Mouse (Mus musculus) E14TG2a.4 (cell line): ENCODE results near the gene Cdc42se1.
A peak's percentile ranks its signal among the peaks of the same experiment; 100 is the strongest.

Source experiments
- H3K27me3 ChIP-seq: 2 replicates; pipeline ENCODE4 v1.6.1; 2014; ENCODE audit warnings: low read length, control low read depth; ENCODE audit not compliant: insufficient read depth
- H3K36me3 ChIP-seq: 2 replicates; pipeline ENCODE4 v1.6.1; 2014; ENCODE audit warnings: low read length, control low read depth; ENCODE audit not compliant: insufficient read depth
- H3K4me1 ChIP-seq: replicated peaks from 2 replicates; pipeline ENCODE4 v1.6.1; 2014; ENCODE audit warnings: low read depth, low read length, control low read depth
- H3K4me3 ChIP-seq: replicated peaks from 2 replicates; pipeline ENCODE4 v1.5.1; 2014; ENCODE audit warnings: mild to moderate bottlenecking, low read length
- H3K9me3 ChIP-seq: 2 replicates; pipeline ENCODE4 v1.6.1; 2014; ENCODE audit warnings: low read length, control low read depth
- CTCF ChIP-seq: conservative IDR thresholded peaks from 2 replicates; pipeline ENCODE4 v1.5.1; 2014; ENCODE audit warnings: low read length
- NANOG ChIP-seq: IDR thresholded peaks from 2 replicates; pipeline ENCODE4 v1.6.1; 2014; ENCODE audit warnings: borderline replicate concordance, low read length, mixed read lengths
- POU5F1 ChIP-seq: IDR thresholded peaks from 2 replicates; pipeline ENCODE4 v1.6.1; 2014; ENCODE audit warnings: low read length, borderline replicate concordance

Gene Cdc42se1

GRCm38 (mm10) chr3:95261975-95262374 is 33.4 kb downstream of the Cdc42se1 start:
- no peaks in the 10 kb centered on the region for H3K9me3 ChIP-seq
- H3K36me3 ChIP-seq, result peaks cover 99% of the 10 kb centered on the region
- H3K4me1 ChIP-seq, result peaks cover 53% of the 10 kb centered on the region
- no peaks in the 10 kb centered on the region for H3K27me3 ChIP-seq
- no peak overlapping the region for H3K4me3 ChIP-seq
- TF ChIP-seq POU5F1 (no peak), CTCF (no peak), NANOG (no peak)

DNA sequence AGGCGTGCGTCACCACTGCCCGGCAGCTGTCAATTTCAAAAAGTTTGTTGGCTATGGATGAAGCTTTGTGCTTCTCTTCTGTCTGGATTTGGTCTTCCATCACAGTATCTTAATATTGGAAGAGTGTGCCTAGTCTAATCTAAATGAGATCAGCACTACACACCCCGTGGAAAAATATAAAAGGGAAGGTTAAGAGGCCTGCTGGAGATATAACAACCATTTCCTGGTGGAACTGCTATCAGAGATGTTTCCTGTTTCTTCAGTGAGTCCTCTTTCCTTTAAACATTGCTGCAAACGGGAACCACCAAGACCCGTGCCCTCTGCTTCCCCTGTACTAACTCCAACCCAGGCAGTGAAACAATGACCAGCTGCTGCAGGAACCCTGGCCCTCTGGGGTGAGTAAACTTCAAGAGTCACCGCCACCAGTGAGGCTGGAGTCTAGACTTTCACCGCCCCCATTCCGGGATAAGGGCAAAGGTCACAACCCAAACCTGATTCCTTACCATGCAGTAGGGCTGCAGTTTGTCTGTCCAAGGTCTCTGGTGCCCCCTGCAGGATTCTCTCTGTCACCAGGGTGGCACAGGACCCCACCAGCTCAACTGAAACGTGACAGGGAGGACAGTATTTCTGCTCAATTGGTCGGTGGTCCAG is 34.7 kb downstream of the Cdc42se1 start:
- Histone ChIP-seq H3K9me3 (no peaks in the 10 kb centered on the region), H3K36me3 (peaks cover 99% of the 10 kb centered on the region), H3K4me1 (peaks cover 52% of the 10 kb centered on the region), H3K27me3 (no peaks in the 10 kb centered on the region), H3K4me3 (no peak overlapping the region)
- no peak for TF ChIP-seq NANOG
- TF ChIP-seq POU5F1, result no peak
- peak; percentile 57 for TF ChIP-seq CTCF

DNA sequence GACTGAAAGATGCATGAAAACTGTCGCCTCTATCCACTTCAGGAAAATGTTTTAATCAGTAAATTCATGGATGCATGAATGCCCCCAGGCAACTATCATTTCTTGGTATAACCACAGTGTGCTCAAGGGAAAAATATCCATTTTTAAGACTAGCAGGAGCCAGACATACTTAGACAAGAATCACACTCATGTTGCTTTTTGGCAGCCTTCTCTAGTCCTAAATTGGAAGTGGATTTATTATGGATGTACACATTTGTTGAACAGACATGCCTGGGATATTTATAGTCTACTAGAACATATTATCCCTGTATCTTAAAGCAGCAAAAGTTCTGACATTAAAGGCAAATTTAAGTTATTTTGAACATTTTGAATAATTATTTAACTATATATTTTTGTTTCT is 36.2 kb downstream of the Cdc42se1 start:
- no peak for TF ChIP-seq CTCF
- no peak for TF ChIP-seq NANOG
- no peak for TF ChIP-seq POU5F1
- Histone ChIP-seq H3K27me3 (no peaks in the 10 kb centered on the region), H3K36me3 (peaks cover 94% of the 10 kb centered on the region), H3K9me3 (no peaks in the 10 kb centered on the region), H3K4me1 (peaks cover 61% of the 10 kb centered on the region), H3K4me3 (no peak overlapping the region)

- H3K4me1 ChIP-seq, result peaks cover 64% of the 10 kb centered on the region
- H3K27me3 ChIP-seq, result no peaks in the 10 kb centered on the region
- TF ChIP-seq CTCF (no peak), POU5F1 (no peak), NANOG (no peak)
- H3K9me3 ChIP-seq, result no peaks in the 10 kb centered on the region
- H3K36me3 ChIP-seq, result peaks cover 82% of the 10 kb centered on the region
- H3K4me3 ChIP-seq, result no peak overlapping the region
Observed at GRCm38 (mm10) chr3:95266052-95266451, 37.5 kb downstream of the Cdc42se1 start.

- H3K36me3 ChIP-seq, result peaks cover 72% of the 10 kb centered on the region
- no peaks in the 10 kb centered on the region for H3K9me3 ChIP-seq
- H3K27me3 ChIP-seq, result no peaks in the 10 kb centered on the region
- no peak overlapping the region for H3K4me3 ChIP-seq
- peaks cover 80% of the 10 kb centered on the region for H3K4me1 ChIP-seq
- TF ChIP-seq POU5F1 (no peak), NANOG (no peak), CTCF (no peak)
Observed at GRCm38 (mm10) chr3:95267855-95268254, 39.3 kb downstream of the Cdc42se1 start.

DNA sequence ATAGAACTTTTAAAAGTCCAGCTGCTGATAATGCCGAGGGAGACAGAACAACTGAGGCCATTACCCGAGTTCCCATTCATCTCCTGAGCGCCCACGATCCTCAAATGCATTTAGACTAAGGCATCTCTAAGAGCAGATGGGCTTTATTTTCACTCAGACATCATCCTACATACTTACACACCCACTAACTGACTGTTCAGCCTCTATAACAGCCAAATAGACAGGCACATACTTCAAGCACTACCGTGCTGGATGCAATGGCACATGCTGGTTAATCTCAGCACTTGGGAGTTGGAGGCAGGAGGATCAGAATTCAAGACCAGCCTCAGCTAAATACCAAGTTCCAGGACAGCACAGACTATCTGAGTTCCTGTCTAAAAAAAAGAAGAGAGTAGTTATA is 41.3 kb downstream of the Cdc42se1 start:
- TF ChIP-seq NANOG (no peak), POU5F1 (no peak), CTCF (no peak)
- Histone ChIP-seq H3K4me3 (peak overlapping the region; percentile 49), H3K27me3 (no peaks in the 10 kb centered on the region), H3K9me3 (no peaks in the 10 kb centered on the region), H3K36me3 (peaks cover 57% of the 10 kb centered on the region), H3K4me1 (peaks cover 77% of the 10 kb centered on the region)

- Histone ChIP-seq H3K9me3 (no peaks in the 10 kb centered on the region), H3K4me3 (peak overlapping the region; percentile 48), H3K36me3 (peaks cover 54% of the 10 kb centered on the region), H3K4me1 (peaks cover 80% of the 10 kb centered on the region), H3K27me3 (no peaks in the 10 kb centered on the region)
- no peak for TF ChIP-seq CTCF
- peak; percentile 54 for TF ChIP-seq NANOG
Observed at GRCm38 (mm10) chr3:95270766-95271364, 42.3 kb downstream of the Cdc42se1 start.

DNA sequence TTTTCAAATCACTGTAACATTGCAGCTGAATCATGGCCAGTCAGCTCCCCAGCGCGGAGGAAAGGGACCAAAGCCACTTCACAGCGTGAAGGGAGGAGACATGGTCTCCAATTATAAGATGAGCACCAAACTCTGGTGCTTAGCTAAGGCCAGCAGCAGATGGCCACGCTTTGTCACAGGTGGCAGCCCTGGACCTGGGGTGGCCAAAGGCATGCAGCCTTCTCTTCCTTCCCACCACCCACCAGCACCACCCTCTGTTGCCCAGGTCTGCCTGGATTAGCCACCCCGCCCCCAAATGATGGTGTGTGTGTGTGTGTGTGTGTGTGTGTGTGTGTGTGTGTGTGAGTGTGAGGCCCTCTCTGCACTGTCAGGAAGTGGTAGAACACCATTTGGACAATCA is 44.9 kb downstream of the Cdc42se1 start:
- Histone ChIP-seq H3K36me3 (peaks cover 34% of the 10 kb centered on the region), H3K4me3 (peak overlapping the region; percentile 45), H3K9me3 (no peaks in the 10 kb centered on the region), H3K4me1 (peaks cover 89% of the 10 kb centered on the region), H3K27me3 (no peaks in the 10 kb centered on the region)
- no peak for TF ChIP-seq NANOG
- TF ChIP-seq CTCF, result no peak
- no peak for TF ChIP-seq POU5F1

- Histone ChIP-seq H3K4me3 (no peak overlapping the region), H3K36me3 (peaks cover 32% of the 10 kb centered on the region), H3K27me3 (no peaks in the 10 kb centered on the region), H3K4me1 (peaks cover 89% of the 10 kb centered on the region), H3K9me3 (no peaks in the 10 kb centered on the region)
- TF ChIP-seq POU5F1, result no peak
- TF ChIP-seq CTCF, result no peak
- TF ChIP-seq NANOG, result no peak
Observed at GRCm38 (mm10) chr3:95274453-95274852, 45.9 kb downstream of the Cdc42se1 start.
